Mouse (Mus musculus): ENCODE measurements around the gene Dnajb11. TPM values are rescaled to one million over a fixed set of nuclear protein-coding genes. Genes with fewer than 3 reads are reported as not detected.

Gene Dnajb11
- total and polyA plus RNA-seq, 2 experiments from 2014 or later = 63.0 to 86.1 TPM

GRCm38 (mm10) chr16:22890683-22891510 is 33.3 kb downstream of the Dnajb11 start, which contains the start of gene Ahsg:
Ahsg (plus strand) TSS chr16:22891277.
- no peaks in the 10 kb centered on the region for H3K27me3 ChIP-seq (ENCODE audit: insufficient read depth, low read length)
- no peaks in the 10 kb centered on the region for H3K36me3 ChIP-seq (ENCODE audit: insufficient read depth)
- 79% methylated on average over 11 of the region's 11 CpGs for WGBS
- ATAC-seq = no peak
- no peak within 1 kb of the TSS for H3K9ac ChIP-seq
- H3K4me3 ChIP-seq (ENCODE audit: low read depth, low read length) = no peak within 1 kb of the TSS
- no peak within 1 kb of the TSS for H3K4me2 ChIP-seq (ENCODE audit: low read depth)
- no peaks in the 10 kb centered on the region for H3K4me1 ChIP-seq (ENCODE audit: insufficient read depth)
- H3K27ac ChIP-seq (ENCODE audit: low read depth, low read length) = no peak within 1 kb of the TSS
- TF ChIP-seq CTCF (IDR thresholded peaks at IDR 0.05; ENCODE audit: low read depth) = no peak
- DNase-seq = no peak
- H3K9me3 ChIP-seq (ENCODE audit: low read length) = no peaks in the 10 kb centered on the region

- no peak for TF ChIP-seq CTCF (IDR thresholded peaks at IDR 0.05; ENCODE audit: low read depth)
- WGBS = 95% methylated on average over 8 of the region's 8 CpGs
- Histone ChIP-seq H3K4me2 (ENCODE audit: low read depth) (no peak overlapping the region), H3K4me3 (ENCODE audit: low read depth, low read length) (no peak overlapping the region), H3K9ac (no peak overlapping the region), H3K4me1 (ENCODE audit: insufficient read depth) (no peaks in the 10 kb centered on the region), H3K9me3 (ENCODE audit: low read length) (no peaks in the 10 kb centered on the region), H3K27me3 (ENCODE audit: insufficient read depth, low read length) (no peaks in the 10 kb centered on the region), H3K36me3 (ENCODE audit: insufficient read depth) (no peaks in the 10 kb centered on the region), H3K27ac (ENCODE audit: low read depth, low read length) (no peak overlapping the region)
- ATAC-seq (no peak), DNase-seq (no peak)
These were observed 34.1 kb downstream of the Dnajb11 start for GRCm38 (mm10) chr16:22891733-22892154.

- no peaks in the 10 kb centered on the region for H3K27me3 ChIP-seq (ENCODE audit: insufficient read depth, low read length)
These were observed 36.5 kb downstream of the Dnajb11 start for GRCm38 (mm10) chr16:22894095-22894494.

GRCm38 (mm10) chr16:22896618-22897017 is 39.0 kb downstream of the Dnajb11 start:
- 73% methylated on average over 2 of the region's 2 CpGs for WGBS
- Histone ChIP-seq H3K27me3 (ENCODE audit: insufficient read depth, low read length) (no peaks in the 10 kb centered on the region), H3K9me3 (ENCODE audit: low read length) (no peaks in the 10 kb centered on the region), H3K4me1 (ENCODE audit: insufficient read depth) (no peaks in the 10 kb centered on the region), H3K27ac (ENCODE audit: low read depth, low read length) (no peak overlapping the region), H3K4me2 (ENCODE audit: low read depth) (no peak overlapping the region), H3K36me3 (ENCODE audit: insufficient read depth) (no peaks in the 10 kb centered on the region), H3K9ac (no peak overlapping the region), H3K4me3 (ENCODE audit: low read depth, low read length) (no peak overlapping the region)
- DNase-seq (no peak), ATAC-seq (no peak)
- TF ChIP-seq CTCF (IDR thresholded peaks at IDR 0.05; ENCODE audit: low read depth) = no peak

More at GRCm38 (mm10) chr16:22894095-22894494, 36.5 kb downstream of the Dnajb11 start:
- DNase-seq (no peak), ATAC-seq (no peak)
- no peak overlapping the region for H3K4me2 ChIP-seq (ENCODE audit: low read depth)
- H3K9ac ChIP-seq = no peak overlapping the region
- H3K27ac ChIP-seq (ENCODE audit: low read depth, low read length) = no peak overlapping the region
- TF ChIP-seq CTCF (IDR thresholded peaks at IDR 0.05; ENCODE audit: low read depth) = no peak
- 74% methylated on average over 8 of the region's 8 CpGs for WGBS
- no peaks in the 10 kb centered on the region for H3K36me3 ChIP-seq (ENCODE audit: insufficient read depth)
- H3K4me3 ChIP-seq (ENCODE audit: low read depth, low read length) = no peak overlapping the region
- no peaks in the 10 kb centered on the region for H3K9me3 ChIP-seq (ENCODE audit: low read length)
- no peaks in the 10 kb centered on the region for H3K4me1 ChIP-seq (ENCODE audit: insufficient read depth)

- Histone ChIP-seq H3K27me3 (ENCODE audit: insufficient read depth, low read length) (no peaks in the 10 kb centered on the region), H3K4me3 (ENCODE audit: low read depth, low read length) (no peak overlapping the region), H3K9me3 (ENCODE audit: low read length) (no peaks in the 10 kb centered on the region), H3K4me1 (ENCODE audit: insufficient read depth) (no peaks in the 10 kb centered on the region), H3K27ac (ENCODE audit: low read depth, low read length) (no peak overlapping the region), H3K4me2 (ENCODE audit: low read depth) (no peak overlapping the region), H3K36me3 (ENCODE audit: insufficient read depth) (no peaks in the 10 kb centered on the region), H3K9ac (no peak overlapping the region)
- TF ChIP-seq CTCF (IDR thresholded peaks at IDR 0.05; ENCODE audit: low read depth) = no peak
- no peak for DNase-seq
- WGBS = 44% methylated on average over 5 of the region's 5 CpGs
- no peak for ATAC-seq
These were observed 41.7 kb downstream of the Dnajb11 start for GRCm38 (mm10) chr16:22899346-22899745.

- Histone ChIP-seq H3K4me2 (ENCODE audit: low read depth) (no peak overlapping the region), H3K4me1 (ENCODE audit: insufficient read depth) (no peaks in the 10 kb centered on the region), H3K27me3 (ENCODE audit: insufficient read depth, low read length) (no peaks in the 10 kb centered on the region), H3K4me3 (ENCODE audit: low read depth, low read length) (no peak overlapping the region), H3K9me3 (ENCODE audit: low read length) (no peaks in the 10 kb centered on the region), H3K9ac (no peak overlapping the region), H3K36me3 (ENCODE audit: insufficient read depth) (no peaks in the 10 kb centered on the region), H3K27ac (ENCODE audit: low read depth, low read length) (no peak overlapping the region)
- WGBS = 88% methylated on average over 10 of the region's 10 CpGs
- no peak for TF ChIP-seq CTCF (IDR thresholded peaks at IDR 0.05; ENCODE audit: low read depth)
- DNase-seq = no peak
- no peak for ATAC-seq
These were observed 42.4 kb downstream of the Dnajb11 start for GRCm38 (mm10) chr16:22899866-22900570.

GRCm38 (mm10) chr16:22901326-22901725 is 43.7 kb downstream of the Dnajb11 start:
- Histone ChIP-seq H3K27me3 (ENCODE audit: insufficient read depth, low read length) (no peaks in the 10 kb centered on the region), H3K36me3 (ENCODE audit: insufficient read depth) (no peaks in the 10 kb centered on the region), H3K4me2 (ENCODE audit: low read depth) (no peak overlapping the region), H3K9ac (no peak overlapping the region), H3K27ac (ENCODE audit: low read depth, low read length) (no peak overlapping the region), H3K4me1 (ENCODE audit: insufficient read depth) (no peaks in the 10 kb centered on the region), H3K4me3 (ENCODE audit: low read depth, low read length) (no peak overlapping the region), H3K9me3 (ENCODE audit: low read length) (no peaks in the 10 kb centered on the region)
- TF ChIP-seq CTCF (IDR thresholded peaks at IDR 0.05; ENCODE audit: low read depth) = no peak
- WGBS = 87% methylated on average over 3 of the region's 3 CpGs
- ATAC-seq = no peak
- no peak for DNase-seq
